Comparison of ENCODE assay signal across 12 mouse cellular contexts in the genomic region with DNA sequence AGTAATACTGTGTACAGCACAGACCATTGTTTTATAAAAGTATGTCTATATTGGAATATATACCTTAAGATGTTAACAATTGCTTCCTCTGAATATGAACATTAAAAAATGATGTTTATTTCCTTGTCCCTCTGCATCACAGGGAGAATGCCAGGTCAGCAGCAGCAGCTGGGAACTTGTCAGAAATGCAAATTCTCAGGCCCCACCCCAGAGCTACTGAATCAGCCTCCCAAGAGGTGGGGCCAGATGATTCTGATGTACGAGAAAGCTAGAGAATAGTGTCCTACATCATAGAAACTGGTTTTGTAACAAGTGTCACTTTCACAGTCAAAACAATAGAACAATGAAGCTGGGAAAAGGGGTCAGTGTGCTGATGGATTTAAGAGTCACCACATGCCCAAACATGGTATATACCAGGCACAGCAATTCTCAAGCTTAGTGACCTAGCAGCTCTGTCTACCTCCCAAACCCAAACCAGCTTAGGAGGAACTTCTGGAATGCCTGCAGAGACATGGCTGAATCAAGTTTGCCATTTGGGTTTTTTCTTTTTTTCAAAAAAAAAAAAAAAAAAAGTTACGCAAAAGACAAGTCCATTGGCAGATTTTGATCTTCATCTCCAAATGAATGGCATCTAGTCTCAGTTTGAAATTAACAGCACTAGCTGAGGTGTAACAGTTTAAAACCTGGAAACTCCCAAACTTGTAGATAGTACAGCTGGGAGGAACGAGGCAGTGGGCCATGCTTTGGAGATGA.
"Had no signal": no experiment of that assay in that cellular context is flagged by ENCODE, and none has a peak within 500 bp of the region (broad histone marks: within the 10 kb centered on the region; RNA-seq: fewer than 3 reads in every experiment).

No protein-coding gene starts in this region.

- H3K27ac ChIP-seq: kidney, postnatal 0 days; limb, embryonic 13.5 days; midbrain, embryonic 12.5 days had no signal

- H3K4me3 ChIP-seq: limb, embryonic 13.5 days; midbrain, embryonic 12.5 days had no signal

- ATAC-seq: midbrain, embryonic 16.5 days had no signal

- H3K9ac ChIP-seq: limb, embryonic 13.5 days; lung, embryonic 14.5 days; midbrain, embryonic 12.5 days had no signal

- H3K27me3 ChIP-seq: limb, embryonic 13.5 days; midbrain, embryonic 12.5 days had no signal

- DNase-seq: kidney, adult 11 months; kidney, adult 9 months; kidney, postnatal 4 days; left cerebral cortex, postnatal 4 days; lung, embryonic 14.5 days; lung, postnatal 14 days; thymus, adult 2 months; thymus, postnatal 25 days had no signal

- H3K36me3 ChIP-seq: limb, embryonic 13.5 days; midbrain, embryonic 12.5 days had no signal

- H3K9me3 ChIP-seq: limb, embryonic 13.5 days; midbrain, embryonic 12.5 days had no signal

- H3K4me2 ChIP-seq: limb, embryonic 13.5 days; lung, embryonic 14.5 days; midbrain, embryonic 12.5 days had no signal
